Mouse (Mus musculus): ENCODE results near the gene Aplf. TPM values are rescaled to one million over a fixed set of nuclear protein-coding genes. Genes with fewer than 3 reads are reported as not detected.
"Not testable (repeated sequence)": the region's sequence is repeated elsewhere in the genome, so short reads cannot be mapped to it uniquely, and the experiment has no call there.

The Aplf gene
- total RNA-seq, 2 experiments from 2014 or later: 2.8 to 3.4 TPM

GRCm38 (mm10) chr6:87632176-87632575 lies 39.8 kb downstream of the Aplf start:
- intact Hi-C loops (cut with DNase I): no loop called here

GRCm38 (mm10) chr6:87628936-87629335 lies 43.1 kb downstream of the Aplf start:
- DNase-seq; intact Hi-C loops (cut with DNase I): not testable (repeated sequence)

More at GRCm38 (mm10) chr6:87632176-87632575, 39.8 kb downstream of the Aplf start:
- DNase-seq: no peak

- no peak for DNase-seq
- intact Hi-C loops (cut with DNase I): no loop called here
Observed at GRCm38 (mm10) chr6:87623151-87623550, 48.8 kb downstream of the Aplf start.

GRCm38 (mm10) chr6:87621281-87621680 lies 50.7 kb downstream of the Aplf start:
- no peak for DNase-seq
- intact Hi-C loops (cut with DNase I): no loop called here

- intact Hi-C loops (cut with DNase I): no loop called here
- DNase-seq: no peak
Observed at GRCm38 (mm10) chr6:87618021-87618420, 54.0 kb downstream of the Aplf start.

GRCm38 (mm10) chr6:87615696-87616083 lies 56.3 kb downstream of the Aplf start:
- intact Hi-C loops (cut with DNase I): no loop called here
- no peak for DNase-seq

GRCm38 (mm10) chr6:87614794-87615695 lies 56.9 kb downstream of the Aplf start:
- intact Hi-C loops (cut with DNase I): loop anchor here (5.0 kb wide), 1 partner anchor 52 kb away; no protein-coding TSS in a partner anchor
- peak in 1 of 2 experiments; percentile 28 for DNase-seq

- intact Hi-C loops (cut with DNase I): no loop called here
- DNase-seq: peak in 1 of 2 experiments; percentile 28
Observed at GRCm38 (mm10) chr6:87599825-87600224, 72.2 kb downstream of the Aplf start.

- intact Hi-C loops (cut with DNase I): no loop called here
- DNase-seq: no peak
Observed at GRCm38 (mm10) chr6:87597116-87597833, 74.7 kb downstream of the Aplf start.

GRCm38 (mm10) chr6:87594188-87594587 lies 77.8 kb downstream of the Aplf start:
- intact Hi-C loops (cut with DNase I): no loop called here
- DNase-seq: no peak

GRCm38 (mm10) chr6:87590394-87591281 lies 81.4 kb downstream of the Aplf start, which contains the start of gene Prokr1:
TSS of gene Prokr1 (minus strand) at chr6:87590743.
- peak; percentile 21 to 45 for DNase-seq
- intact Hi-C loops (cut with DNase I): no loop called here

- no peak for DNase-seq
- intact Hi-C loops (cut with DNase I): no loop called here
Observed at GRCm38 (mm10) chr6:87589718-87590393, 82.1 kb downstream of the Aplf start.

- intact Hi-C loops (cut with DNase I): no loop called here
- no peak for DNase-seq
Observed at GRCm38 (mm10) chr6:87583991-87584390, 88.0 kb downstream of the Aplf start.

- intact Hi-C loops (cut with DNase I): no loop called here
- no peak for DNase-seq
Observed at GRCm38 (mm10) chr6:87583183-87583611, 88.8 kb downstream of the Aplf start.

GRCm38 (mm10) chr6:87582456-87582855 lies 89.5 kb downstream of the Aplf start:
- peak; percentile 25 to 51 for DNase-seq
- intact Hi-C loops (cut with DNase I): no loop called here

- intact Hi-C loops (cut with DNase I): no loop called here
- DNase-seq: no peak
Observed at GRCm38 (mm10) chr6:87581581-87581980, 90.4 kb downstream of the Aplf start.

- DNase-seq: no peak
- intact Hi-C loops (cut with DNase I): no loop called here
Observed at GRCm38 (mm10) chr6:87581071-87581470, 90.9 kb downstream of the Aplf start.

Measured in gastrocnemius, postnatal 36 days (tissue).